ENCODE assay signal across 11 mouse cellular contexts in genomic region chr16:91533097-91534001, GRCm38 (mm10). TPM values are rescaled to one million over a fixed set of nuclear protein-coding genes. Genes with fewer than 3 reads are reported as not detected.
A peak's percentile ranks its signal among the peaks of the same experiment; 100 is the strongest.
DNase-seq lines count a peak whose midpoint lies in the region; ATAC-seq and TF ChIP-seq lines count a peak whose summit lies in the region.
"Had no signal": no experiment of that assay in that cellular context is flagged by ENCODE, and none has a peak within 500 bp of the region (broad histone marks: within the 10 kb centered on the region; RNA-seq: fewer than 3 reads in every experiment).

No protein-coding gene starts in this region.

- no peak for DNase-seq in heart, embryonic 10.5 days (ENCODE audit: low spot score)
- no peak for DNase-seq in heart, postnatal 36 days
- peak; percentile 48 to 81 for DNase-seq in spleen, adult 2 months (ENCODE audit: low read depth in 1 of 2, low spot score in 2 of 2)
- no peak for DNase-seq in spleen, postnatal 4 days (ENCODE audit: low spot score in 2 of 2)
- DNase-seq in gastrocnemius, adult 2 months, result no peak
- no peak for DNase-seq in left cerebral cortex, adult 18-20 months (ENCODE audit: low spot score in 2 of 2)
- DNase-seq in gastrocnemius, postnatal 10 days, result no peak
- DNase-seq: kidney, postnatal 25 days; lung, postnatal 36 days had no signal

- peaks cover 39% of the 10 kb centered on the region for H3K4me1 ChIP-seq in heart, embryonic 10.5 days
- H3K4me1 ChIP-seq in spleen, adult 2 months (ENCODE audit: control insufficient read depth, insufficient read depth, insufficient read length), result peaks cover 21% of the 10 kb centered on the region; the same call in 1 of the 2 replicates
- H3K4me1 ChIP-seq: forebrain, embryonic 12.5 days had no signal

- no peak for TF ChIP-seq CTCF in spleen, adult 2 months (IDR thresholded peaks at IDR 0.05; ENCODE audit: extremely low read depth, insufficient read depth, insufficient read length, insufficient replicate concordance)
- TF ChIP-seq CTCF in gastrocnemius, adult 2 months (IDR thresholded peaks at IDR 0.05), result no peak

- no peak for TF ChIP-seq POLR2A in spleen, adult 2 months (IDR thresholded peaks at IDR 0.05; ENCODE audit: low read depth, low read length)

- WGBS in heart, embryonic 10.5 days, result 36% methylated on average over 23 of the region's 23 CpGs
- 46% methylated on average over 23 of the region's 23 CpGs for WGBS in spleen, adult 2 months

- 0 out of 2 replicates have a peak overlapping the region, but pooled peaks have one; percentile 13 for H3K4me3 ChIP-seq in heart, embryonic 10.5 days
- H3K4me3 ChIP-seq in spleen, adult 2 months (ENCODE audit: extremely low read depth, insufficient read depth, insufficient read length), result 0 out of 2 replicates have a peak overlapping the region, but pooled peaks have one; percentile 0
- no peak overlapping the region for H3K4me3 ChIP-seq in gastrocnemius, adult 2 months
- H3K4me3 ChIP-seq: forebrain, embryonic 12.5 days had no signal

- intact Hi-C loops in heart, postnatal 36 days (cut with DNase I), result no loop called here
- intact Hi-C loops in gastrocnemius, adult 2 months (cut with DNase I), result no loop called here

- H3K27ac ChIP-seq in heart, embryonic 10.5 days, result no peak overlapping the region
- peak overlapping the region; percentile 66 for H3K27ac ChIP-seq in spleen, adult 2 months (ENCODE audit: insufficient read depth, low read length)
- H3K27ac ChIP-seq in gastrocnemius, adult 2 months, result no peak overlapping the region
- H3K27ac ChIP-seq: forebrain, embryonic 12.5 days had no signal

- no peaks in the 10 kb centered on the region for H3K27me3 ChIP-seq in heart, embryonic 10.5 days (ENCODE audit: insufficient read depth, poor library complexity, severe bottlenecking)
- no peaks in the 10 kb centered on the region for H3K27me3 ChIP-seq in spleen, adult 2 months (ENCODE audit: control insufficient read depth, insufficient read depth, low read length)
- H3K27me3 ChIP-seq: forebrain, embryonic 12.5 days had no signal

- H3K36me3 ChIP-seq in heart, embryonic 10.5 days, result no peaks in the 10 kb centered on the region
- H3K36me3 ChIP-seq in spleen, adult 2 months (ENCODE audit: control insufficient read depth, insufficient read depth, low read length), result no peaks in the 10 kb centered on the region
- H3K36me3 ChIP-seq: forebrain, embryonic 12.5 days had no signal

- ATAC-seq in megakaryocyte progenitor cell, adult 5-6 weeks (replicated peaks; ENCODE audit: poor library complexity), result peak; percentile 20

- no peaks in the 10 kb centered on the region for H3K9me3 ChIP-seq in heart, embryonic 10.5 days
- H3K9me3 ChIP-seq: forebrain, embryonic 12.5 days had no signal

RNA-seq across cellular contexts. Expression of gene Ifngr2, which starts 13.5 kb away (rescaled TPM):
- polyA plus RNA-seq in heart, embryonic 10.5 days (2016; fragmentation: Nextera tagmentation; extraction: Ambion mirVana), result 53.7 and 85.6 TPM in 2 replicates
- 100 to 1,000 TPM; 128 to 159 TPM for total RNA-seq in heart, postnatal 36 days (2021)
- 18.7 and 36.7 TPM in 2 replicates for polyA plus RNA-seq in spleen, adult 2 months (2012; rRNA removed)
- total RNA-seq in megakaryocyte progenitor cell, adult 5-6 weeks (2015), result 17.4 and 20.3 TPM in 2 replicates
- 14.1 and 16.0 TPM in 2 replicates for total RNA-seq in megakaryocyte progenitor cell, adult 5-6 weeks (2017)
- 10 to 100 TPM; 55.2 to 55.5 TPM for total RNA-seq in gastrocnemius, adult 2 months (2021)
- total RNA-seq in left cerebral cortex, adult 18-20 months (2021), result 10 to 100 TPM; 31.3 to 41.2 TPM
- 10 to 100 TPM; 59.8 to 60.8 TPM for total RNA-seq in gastrocnemius, postnatal 10 days (2021)

RNA-seq across cellular contexts. Expression of gene Ifnar1, which starts 48.3 kb away (rescaled TPM):
- polyA plus RNA-seq in heart, embryonic 10.5 days (2016; fragmentation: Nextera tagmentation; extraction: Ambion mirVana), result 43.2 and 43.9 TPM in 2 replicates
- total RNA-seq in heart, postnatal 36 days (2021), result 10 to 100 TPM; 31.5 to 32.6 TPM
- polyA plus RNA-seq in spleen, adult 2 months (2012; rRNA removed), result 22.3 and 25.4 TPM in 2 replicates
- total RNA-seq in megakaryocyte progenitor cell, adult 5-6 weeks (2015), result 32.2 and 33.3 TPM in 2 replicates
- total RNA-seq in megakaryocyte progenitor cell, adult 5-6 weeks (2017), result 34.7 and 36.3 TPM in 2 replicates
- 10 to 100 TPM; 12.6 to 15.1 TPM for total RNA-seq in gastrocnemius, adult 2 months (2021)
- total RNA-seq in left cerebral cortex, adult 18-20 months (2021), result 10 to 100 TPM; 41.7 to 53.2 TPM
- 10 to 100 TPM; 34.9 to 36.9 TPM for total RNA-seq in gastrocnemius, postnatal 10 days (2021)

Comparison
In these comparisons a context has a peak if more than half of its experiments do, and no peak if none do; other contexts are left out.
1. DNase-seq: peak in spleen, adult 2 months (2 of 2); none in heart, embryonic 10.5 days (single experiment), heart, postnatal 36 days (0 of 2), spleen, postnatal 4 days (0 of 2), gastrocnemius, adult 2 months (single experiment), left cerebral cortex, adult 18-20 months (0 of 2) and gastrocnemius, postnatal 10 days (single experiment).